Mouse (Mus musculus): ENCODE measurements at regions not wholly inside any gene's neighbourhood (a gene's known extent, or its start where the extent isn't known, plus 50 kb on each side); places are given as distances from the start of the nearest gene placed in this dataset.

DNA sequence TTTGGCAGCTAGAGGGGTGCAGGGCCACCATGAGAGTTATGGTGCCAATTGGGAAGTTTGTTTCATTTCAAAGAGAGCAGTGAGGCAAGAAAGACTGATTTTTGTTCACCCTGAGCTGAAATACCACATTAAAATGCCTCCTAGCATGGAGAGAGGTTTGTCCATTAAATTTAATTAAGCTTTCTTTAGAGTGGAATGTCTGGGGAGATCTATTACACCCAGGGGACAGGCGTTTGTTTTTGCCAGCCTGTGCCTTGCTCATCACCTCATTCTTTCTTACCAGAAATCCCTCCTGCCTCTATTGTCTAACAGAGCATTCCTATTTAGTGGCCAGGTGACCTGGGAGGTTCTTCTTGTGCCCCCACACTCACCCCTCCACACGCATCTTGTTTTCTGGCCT is 55.2 kb upstream of the Rcn1 start:
- DNase-seq (ENCODE audit: extremely low read depth), result no peak
- no peak overlapping the region for H3K4me3 ChIP-seq (replicated peaks in 1 of 3; ENCODE audit: low read depth in 2 of 3, low read length in 2 of 3, poor library complexity in 1 of 3)
- dilution Hi-C loops (cut with MboI; ENCODE audit: extremely low pct_ligation_motif_present, extremely low pct_unique_long_range_greater_than_20kb, low sequenced_read_pairs), result no loop called here
- no peak overlapping the region for H3K27ac ChIP-seq (ENCODE audit: insufficient read depth, low read depth)
- no peak for TF ChIP-seq EP300 (IDR thresholded peaks at IDR 0.05; ENCODE audit: low read length)
- no peak for TF ChIP-seq MYC (IDR thresholded peaks at IDR 0.05; ENCODE audit: low read depth, low read length)
- no peak for TF ChIP-seq MAZ (IDR thresholded peaks at IDR 0.05; ENCODE audit: low read depth, low read length)
- no peak for TF ChIP-seq CTCF (conservative IDR thresholded peaks at IDR 0.05 in 1 of 2, IDR thresholded peaks at IDR 0.05 in 1 of 2; ENCODE audit: low read depth in 2 of 2, low read length in 2 of 2)
- no peak for TF ChIP-seq UBTF (IDR thresholded peaks at IDR 0.05; ENCODE audit: low read depth, low read length)
- no peak for TF ChIP-seq USF1 (IDR thresholded peaks at IDR 0.05; ENCODE audit: low read depth, low read length)
- TF ChIP-seq ZC3H11A (IDR thresholded peaks at IDR 0.05; ENCODE audit: low read depth, low read length), result no peak
- no peak for TF ChIP-seq MXI1 (IDR thresholded peaks at IDR 0.05; ENCODE audit: low read depth, low read length)
- no peak for TF ChIP-seq ZNF384 (IDR thresholded peaks at IDR 0.05; ENCODE audit: low read depth, low read length)
- TF ChIP-seq RCOR1 (conservative IDR thresholded peaks at IDR 0.05; ENCODE audit: low read depth, low read length), result no peak
- no peak for TF ChIP-seq POLR2AphosphoS2 (IDR thresholded peaks at IDR 0.05; ENCODE audit: low read depth, low read length)
- TF ChIP-seq ZKSCAN1 (IDR thresholded peaks at IDR 0.05; ENCODE audit: borderline replicate concordance, low read depth, low read length), result no peak
- no peak for TF ChIP-seq KAT2A (IDR thresholded peaks at IDR 0.05; ENCODE audit: insufficient replicate concordance, low read length)
- TF ChIP-seq POLR2A (IDR thresholded peaks at IDR 0.05; ENCODE audit: low read depth, low read length), result no peak
- no peak for TF ChIP-seq SIN3A (IDR thresholded peaks at IDR 0.05; ENCODE audit: low read length)
- TF ChIP-seq NELFE (IDR thresholded peaks at IDR 0.05; ENCODE audit: low read depth, low read length), result no peak
- TF ChIP-seq HCFC1 (IDR thresholded peaks at IDR 0.05; ENCODE audit: low read depth, low read length), result no peak
- no peak for TF ChIP-seq ZMIZ1 (IDR thresholded peaks at IDR 0.05; ENCODE audit: low read depth, low read length)
- TF ChIP-seq SMC3 (IDR thresholded peaks at IDR 0.05; ENCODE audit: low read depth, low read length), result no peak
- H3K27me3 ChIP-seq (replicated peaks), result no peaks in the 10 kb centered on the region
- in situ Hi-C loops (cut with MboI; ENCODE audit: low pct_ligation_motif_present, low pct_unique_long_range_greater_than_20kb, low sequenced_read_pairs), result no loop called here
- H3K9me3 ChIP-seq (replicated peaks; ENCODE audit: low read length), result no peaks in the 10 kb centered on the region
- no peaks in the 10 kb centered on the region for H3K79me2 ChIP-seq (replicated peaks; ENCODE audit: control insufficient read depth, extremely low read depth, insufficient read depth, poor library complexity, severe bottlenecking)
- no peak overlapping the region for H3K4me2 ChIP-seq (ENCODE audit: insufficient read depth, low read depth, poor library complexity, severe bottlenecking)
- H3K4me1 ChIP-seq (ENCODE audit: control insufficient read depth in 1 of 2, insufficient read depth in 2 of 2), result peaks cover 4 to 19% of the 10 kb centered on the region in 2 experiments; a peak in 3 of 4 replicates
- H3K36me3 ChIP-seq (replicated peaks in 1 of 2; ENCODE audit: control insufficient read depth in 1 of 2, insufficient read depth in 1 of 2, low read length in 1 of 2), result no peaks in the 10 kb centered on the region
- no peak overlapping the region for H3K9ac ChIP-seq (ENCODE audit: insufficient read depth, low read depth)

DNA sequence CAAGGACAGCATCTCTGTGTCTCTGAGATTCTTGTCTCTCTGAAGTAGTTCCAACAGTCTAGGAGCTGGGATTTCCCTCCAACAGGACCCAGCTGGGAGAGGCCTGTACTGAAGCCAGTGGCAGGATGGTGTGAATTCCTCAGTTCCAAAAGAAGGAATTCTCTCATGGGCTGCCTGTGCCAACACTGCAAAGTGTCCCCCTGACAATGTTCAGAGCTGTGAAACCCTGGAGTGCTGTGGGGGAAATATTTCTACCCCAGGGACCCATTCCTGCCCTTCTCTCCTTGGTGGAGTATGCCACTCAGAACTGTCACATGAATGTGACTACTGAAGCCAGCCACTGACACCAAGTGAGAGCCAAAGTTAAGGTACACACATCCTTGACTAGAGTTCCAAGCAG is 55.7 kb upstream of the Rcn1 start:
- Histone ChIP-seq H3K36me3 (replicated peaks in 1 of 2; ENCODE audit: control insufficient read depth in 1 of 2, insufficient read depth in 1 of 2, low read length in 1 of 2) (no peaks in the 10 kb centered on the region), H3K27ac (ENCODE audit: insufficient read depth, low read depth) (no peak overlapping the region), H3K4me2 (ENCODE audit: insufficient read depth, low read depth, poor library complexity, severe bottlenecking) (no peak overlapping the region), H3K4me1 (ENCODE audit: control insufficient read depth in 1 of 2, insufficient read depth in 2 of 2) (peaks cover 4 to 23% of the 10 kb centered on the region in 2 experiments; a peak in 3 of 4 replicates), H3K9me3 (replicated peaks; ENCODE audit: low read length) (no peaks in the 10 kb centered on the region), H3K4me3 (replicated peaks in 1 of 3; ENCODE audit: low read depth in 2 of 3, low read length in 2 of 3, poor library complexity in 1 of 3) (no peak overlapping the region), H3K27me3 (replicated peaks) (no peaks in the 10 kb centered on the region), H3K79me2 (replicated peaks; ENCODE audit: control insufficient read depth, extremely low read depth, insufficient read depth, poor library complexity, severe bottlenecking) (no peaks in the 10 kb centered on the region), H3K9ac (ENCODE audit: insufficient read depth, low read depth) (no peak overlapping the region)
- no peak for DNase-seq (ENCODE audit: extremely low read depth)
- no peak for TF ChIP-seq POLR2AphosphoS2 (IDR thresholded peaks at IDR 0.05; ENCODE audit: low read depth, low read length)
- TF ChIP-seq NRF1 (IDR thresholded peaks at IDR 0.05; ENCODE audit: low read depth, low read length), result no peak
- TF ChIP-seq MYC (IDR thresholded peaks at IDR 0.05; ENCODE audit: low read depth, low read length), result no peak
- no peak for TF ChIP-seq ELF1 (IDR thresholded peaks at IDR 0.05; ENCODE audit: low read depth, low read length)
- in situ Hi-C loops (cut with MboI; ENCODE audit: low pct_ligation_motif_present, low pct_unique_long_range_greater_than_20kb, low sequenced_read_pairs), result no loop called here
- dilution Hi-C loops (cut with MboI; ENCODE audit: extremely low pct_ligation_motif_present, extremely low pct_unique_long_range_greater_than_20kb, low sequenced_read_pairs), result no loop called here
